Mouse (Mus musculus): Measurements from ENCODE around the gene Gtf2f2. TPM values are rescaled to one million over a fixed set of nuclear protein-coding genes. Genes with fewer than 3 reads are reported as not detected.

Gtf2f2 gene
- polyA plus RNA-seq, 1 experiment from 2014 or later = 40.8 TPM

DNA sequence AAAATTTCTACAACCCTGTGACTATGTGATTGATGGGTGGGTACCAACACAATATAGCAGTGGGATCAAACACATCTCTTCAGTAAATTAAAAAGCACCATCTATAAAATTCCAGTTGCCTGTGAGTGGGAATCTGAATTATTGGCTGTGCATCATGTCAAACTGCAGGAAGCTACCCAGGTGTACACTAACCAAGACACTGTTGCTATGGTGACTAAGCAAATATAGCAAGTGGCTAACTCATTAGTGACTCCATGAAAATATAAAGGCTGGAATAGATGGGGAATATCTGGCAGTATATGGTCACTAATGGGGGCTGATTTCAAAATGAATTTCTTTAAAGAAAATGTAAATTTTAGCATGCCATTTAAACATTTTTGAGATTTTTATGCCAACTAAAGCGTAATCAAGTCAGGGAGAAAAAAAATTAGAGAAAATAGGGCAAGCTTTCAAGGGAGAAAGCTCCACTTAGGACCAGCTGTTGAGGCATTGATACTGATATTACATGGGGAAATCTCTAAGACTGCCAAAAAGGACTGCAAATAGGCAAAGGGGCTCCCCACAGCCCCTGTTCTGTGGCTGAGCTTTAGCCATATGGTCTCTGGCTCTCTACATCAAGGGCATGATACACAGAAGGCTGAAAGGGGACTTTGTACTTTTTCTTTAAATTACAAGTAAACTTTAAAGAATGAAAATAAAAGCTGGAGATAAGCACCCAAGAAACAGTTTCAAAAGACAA is 87.2 kb downstream of the Gtf2f2 start:
- no peak overlapping the region for H3K27ac ChIP-seq
- no peaks in the 10 kb centered on the region for H3K36me3 ChIP-seq (ENCODE audit: inconsistent target)
- H3K79me2 ChIP-seq (ENCODE audit: inconsistent target) = no peaks in the 10 kb centered on the region; the same call in 1 of the 2 replicates
- 100% methylated on average over 1 of the region's 1 CpGs for WGBS (ENCODE audit: missing documents)
- H3K4me3 ChIP-seq (ENCODE audit: inconsistent target) = no peak overlapping the region

- H3K4me3 ChIP-seq (ENCODE audit: inconsistent target) = no peak overlapping the region
- no peaks in the 10 kb centered on the region for H3K79me2 ChIP-seq (ENCODE audit: inconsistent target)
- 92% methylated on average over 2 of the region's 2 CpGs for WGBS (ENCODE audit: missing documents)
- H3K36me3 ChIP-seq (ENCODE audit: inconsistent target) = no peaks in the 10 kb centered on the region
- H3K27ac ChIP-seq = no peak overlapping the region
Observed at GRCm38 (mm10) chr14:75912665-75913064, 98.0 kb downstream of the Gtf2f2 start.

DNA sequence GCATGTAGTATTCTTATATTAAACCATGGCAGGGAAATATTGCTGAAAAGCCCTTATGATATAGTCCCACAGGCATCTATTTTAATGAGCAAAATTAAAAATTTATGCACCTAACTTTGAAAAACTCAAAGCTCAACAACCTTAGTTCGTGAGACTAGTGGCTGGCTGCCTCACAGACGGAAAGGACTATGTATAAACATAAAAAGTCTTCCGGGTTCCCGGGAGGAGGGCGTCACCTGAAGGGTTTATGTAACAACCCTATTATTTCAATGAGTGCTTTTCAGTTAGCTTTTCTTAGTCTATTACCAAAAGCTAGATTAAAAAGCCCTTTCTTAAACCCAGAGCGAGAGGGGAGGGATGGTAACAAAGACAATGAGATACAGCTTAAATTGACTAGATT is 98.7 kb downstream of the Gtf2f2 start:
- Histone ChIP-seq H3K36me3 (ENCODE audit: inconsistent target) (no peaks in the 10 kb centered on the region), H3K4me3 (ENCODE audit: inconsistent target) (no peak overlapping the region), H3K79me2 (ENCODE audit: inconsistent target) (no peaks in the 10 kb centered on the region), H3K27ac (no peak overlapping the region)
- WGBS (ENCODE audit: missing documents) = 92% methylated on average over 6 of the region's 6 CpGs

GRCm38 (mm10) chr14:75906931-75907330 is 103.7 kb downstream of the Gtf2f2 start:
- Histone ChIP-seq H3K79me2 (ENCODE audit: inconsistent target) (no peaks in the 10 kb centered on the region), H3K27ac (no peak overlapping the region), H3K36me3 (ENCODE audit: inconsistent target) (peaks cover 17% of the 10 kb centered on the region; the same call in 1 of the 2 replicates), H3K4me3 (ENCODE audit: inconsistent target) (no peak overlapping the region)
- 61% methylated on average over 8 of the region's 8 CpGs for WGBS (ENCODE audit: missing documents)

DNA sequence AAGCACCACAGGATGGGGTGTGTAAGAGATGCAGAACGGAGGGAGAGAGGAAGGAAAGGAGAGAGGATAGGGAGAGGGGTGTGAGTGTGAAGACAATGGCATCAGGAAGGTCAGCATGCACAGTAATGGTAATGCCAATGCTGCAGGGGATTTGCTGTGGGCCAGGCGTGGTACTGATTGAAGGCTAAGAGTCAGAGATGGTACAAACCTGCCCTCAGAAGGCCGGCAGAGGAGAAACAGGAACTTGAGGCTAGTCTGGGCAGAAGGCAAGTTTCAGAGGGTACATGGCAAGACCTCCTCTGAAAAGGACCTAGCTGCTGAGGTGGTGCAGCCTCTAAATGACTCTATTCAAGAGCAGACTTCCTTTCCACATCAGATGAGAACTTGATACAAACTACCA is 105.7 kb downstream of the Gtf2f2 start:
- Histone ChIP-seq H3K4me3 (ENCODE audit: inconsistent target) (no peak overlapping the region), H3K79me2 (ENCODE audit: inconsistent target) (no peaks in the 10 kb centered on the region), H3K27ac (no peak overlapping the region), H3K36me3 (ENCODE audit: inconsistent target) (peaks cover 17% of the 10 kb centered on the region; the same call in 1 of the 2 replicates)
- WGBS (ENCODE audit: missing documents) = 64% methylated on average over 3 of the region's 3 CpGs

DNA sequence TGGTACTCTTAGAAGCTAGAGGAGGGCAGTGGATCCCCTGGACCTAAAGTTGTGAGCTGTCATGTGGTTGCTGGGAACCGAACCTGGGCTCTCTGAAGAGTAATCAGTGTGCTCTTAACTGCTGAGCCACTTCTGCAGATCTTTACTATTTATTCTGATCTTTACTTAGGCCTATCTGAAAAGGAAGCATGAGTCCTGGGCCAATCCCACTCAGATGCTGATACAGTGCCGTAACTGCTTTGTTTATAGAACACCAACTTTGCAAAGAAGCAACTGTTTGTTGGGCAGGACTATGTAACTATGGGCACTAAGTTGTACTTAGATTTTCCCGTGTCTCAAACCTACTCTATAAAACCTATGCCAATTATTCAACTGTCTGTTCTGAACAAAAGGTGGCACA is 107.5 kb downstream of the Gtf2f2 start:
- Histone ChIP-seq H3K79me2 (ENCODE audit: inconsistent target) (no peaks in the 10 kb centered on the region), H3K36me3 (ENCODE audit: inconsistent target) (peaks cover 17% of the 10 kb centered on the region; the same call in 1 of the 2 replicates), H3K4me3 (ENCODE audit: inconsistent target) (no peak overlapping the region), H3K27ac (no peak overlapping the region)
- WGBS (ENCODE audit: missing documents) = 98% methylated on average over 3 of the region's 3 CpGs

DNA sequence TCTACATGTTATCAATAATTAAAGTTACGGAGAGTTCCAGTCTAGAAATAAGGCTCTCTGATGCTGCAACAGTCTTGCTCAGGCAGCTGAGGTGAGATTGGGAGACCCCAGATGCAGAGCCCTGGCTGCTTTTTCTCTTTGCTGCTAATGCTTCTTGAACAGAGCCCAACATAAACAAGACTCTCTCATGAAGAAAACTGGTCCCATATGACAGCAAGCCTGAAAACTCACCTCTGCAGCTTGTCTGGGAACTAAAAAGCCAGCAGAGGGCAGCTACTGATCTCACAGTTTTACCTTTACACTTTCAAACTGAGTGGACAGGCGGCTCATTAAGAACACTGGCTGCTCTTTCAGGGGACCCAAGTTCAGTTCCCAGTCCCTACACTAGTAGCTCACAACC is 108.7 kb downstream of the Gtf2f2 start:
- WGBS (ENCODE audit: missing documents) = 100% methylated on average over 2 of the region's 2 CpGs
- H3K4me3 ChIP-seq (ENCODE audit: inconsistent target) = no peak overlapping the region
- no peaks in the 10 kb centered on the region for H3K79me2 ChIP-seq (ENCODE audit: inconsistent target)
- H3K36me3 ChIP-seq (ENCODE audit: inconsistent target) = peaks cover 25% of the 10 kb centered on the region; the same call in 1 of the 2 replicates
- no peak overlapping the region for H3K27ac ChIP-seq

DNA sequence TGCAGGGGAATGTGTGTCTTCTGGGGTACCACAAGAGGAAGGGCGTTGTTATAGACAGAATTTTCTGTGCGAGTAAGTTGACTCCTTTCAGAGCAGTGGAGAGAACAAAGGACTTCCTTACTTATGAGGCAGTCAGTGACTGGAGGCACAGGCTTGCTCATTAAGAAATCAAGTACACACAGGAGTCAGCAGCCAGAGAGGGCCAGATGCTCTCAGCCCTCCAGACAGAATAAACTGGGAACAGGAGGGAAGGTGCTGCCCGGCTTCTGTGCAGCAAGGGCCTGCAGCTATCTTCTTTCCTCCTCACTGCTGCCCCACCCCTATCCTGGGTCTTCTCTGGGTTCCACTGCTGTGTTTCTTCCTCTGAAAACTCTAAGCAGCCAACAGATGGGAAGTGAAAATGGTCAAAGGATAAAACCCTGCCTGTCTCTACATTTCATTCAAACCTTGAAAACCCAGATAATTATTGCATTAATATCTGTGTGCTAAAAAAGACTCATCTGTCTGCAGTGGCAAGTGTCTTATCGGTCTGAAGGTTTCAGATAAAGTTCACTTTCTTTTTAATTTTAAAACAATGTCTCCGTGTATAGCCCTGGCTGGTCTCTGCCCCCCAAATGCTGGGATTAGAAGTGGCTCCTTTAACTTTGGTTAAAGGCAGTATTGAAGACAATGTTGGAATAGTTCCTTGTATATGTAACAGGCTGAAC is 109.7 kb downstream of the Gtf2f2 start:
- no peaks in the 10 kb centered on the region for H3K79me2 ChIP-seq (ENCODE audit: inconsistent target)
- no peak overlapping the region for H3K4me3 ChIP-seq (ENCODE audit: inconsistent target)
- H3K27ac ChIP-seq = no peak overlapping the region
- peaks cover 27% of the 10 kb centered on the region for H3K36me3 ChIP-seq (ENCODE audit: inconsistent target)
- 83% methylated on average over 5 of the region's 5 CpGs for WGBS (ENCODE audit: missing documents)

DNA sequence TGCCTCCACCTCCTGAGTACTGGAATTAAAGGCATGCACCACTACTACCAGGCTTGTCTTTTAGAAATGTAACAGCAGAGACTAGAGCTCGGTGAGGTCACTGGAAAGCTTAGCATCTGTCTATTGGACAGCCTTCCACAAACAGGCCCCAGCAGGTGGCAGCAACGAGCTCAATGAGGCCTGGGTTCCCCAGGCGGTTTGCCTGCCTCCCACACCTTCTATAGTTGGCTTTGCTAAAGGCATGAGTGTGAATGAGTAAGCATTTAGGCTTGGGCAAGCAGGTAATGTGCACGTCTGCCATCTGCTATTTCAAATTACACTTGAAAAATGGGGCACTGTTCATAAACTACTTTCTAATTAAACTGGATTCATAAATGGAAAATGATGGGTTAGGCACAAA is 111.1 kb downstream of the Gtf2f2 start:
- Histone ChIP-seq H3K4me3 (ENCODE audit: inconsistent target) (no peak overlapping the region), H3K36me3 (ENCODE audit: inconsistent target) (peaks cover 23% of the 10 kb centered on the region), H3K79me2 (ENCODE audit: inconsistent target) (no peaks in the 10 kb centered on the region), H3K27ac (no peak overlapping the region)
- WGBS (ENCODE audit: missing documents) = 13% methylated on average over 4 of the region's 4 CpGs

- H3K4me3 ChIP-seq (ENCODE audit: inconsistent target) = no peak overlapping the region
- H3K79me2 ChIP-seq (ENCODE audit: inconsistent target) = no peaks in the 10 kb centered on the region
- peaks cover 16% of the 10 kb centered on the region for H3K36me3 ChIP-seq (ENCODE audit: inconsistent target)
- H3K27ac ChIP-seq = no peak overlapping the region
- WGBS (ENCODE audit: missing documents) = 90% methylated on average over 9 of the region's 9 CpGs
Observed at GRCm38 (mm10) chr14:75892118-75892517, 118.5 kb downstream of the Gtf2f2 start.

GRCm38 (mm10) chr14:75883873-75884272 is 126.8 kb downstream of the Gtf2f2 start:
- no peaks in the 10 kb centered on the region for H3K79me2 ChIP-seq (ENCODE audit: inconsistent target)
- H3K36me3 ChIP-seq (ENCODE audit: inconsistent target) = no peaks in the 10 kb centered on the region
- no peak overlapping the region for H3K27ac ChIP-seq
- H3K4me3 ChIP-seq (ENCODE audit: inconsistent target) = no peak overlapping the region
- WGBS (ENCODE audit: missing documents) = 94% methylated on average over 5 of the region's 5 CpGs

DNA sequence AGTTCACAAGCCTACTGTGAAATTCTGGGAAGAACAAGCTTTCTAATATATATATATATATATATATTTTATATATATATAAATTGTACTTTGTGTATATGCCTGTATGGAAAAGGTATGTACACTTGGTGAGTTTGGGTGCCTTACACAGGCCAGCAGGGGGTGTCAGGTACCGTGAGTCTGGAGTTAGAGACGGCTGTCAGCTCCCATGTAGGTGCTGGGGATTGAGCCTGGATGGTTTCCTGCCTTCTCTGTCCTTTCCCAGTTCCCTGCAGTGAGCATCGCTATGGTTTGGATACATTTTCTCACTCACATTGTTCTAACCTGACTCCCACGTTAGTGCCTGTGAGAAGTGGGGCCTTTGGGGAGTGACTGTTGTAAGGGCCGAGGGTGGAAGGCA is 127.3 kb downstream of the Gtf2f2 start:
- 87% methylated on average over 5 of the region's 5 CpGs for whole genome bisulfite sequencing (ENCODE audit: missing documents)
- no peaks in the 10 kb centered on the region for H3K79me2 ChIP-seq (ENCODE audit: inconsistent target)
- H3K4me3 ChIP-seq (ENCODE audit: inconsistent target) = no peak overlapping the region
- H3K27ac ChIP-seq = no peak overlapping the region
- no peaks in the 10 kb centered on the region for H3K36me3 ChIP-seq (ENCODE audit: inconsistent target)

GRCm38 (mm10) chr14:75881856-75882255 is 128.8 kb downstream of the Gtf2f2 start:
- no peaks in the 10 kb centered on the region for H3K36me3 ChIP-seq (ENCODE audit: inconsistent target)
- H3K4me3 ChIP-seq (ENCODE audit: inconsistent target) = no peak overlapping the region
- H3K79me2 ChIP-seq (ENCODE audit: inconsistent target) = no peaks in the 10 kb centered on the region
- 77% methylated on average over 3 of the region's 4 CpGs for WGBS (ENCODE audit: missing documents)
- H3K27ac ChIP-seq = no peak overlapping the region

DNA sequence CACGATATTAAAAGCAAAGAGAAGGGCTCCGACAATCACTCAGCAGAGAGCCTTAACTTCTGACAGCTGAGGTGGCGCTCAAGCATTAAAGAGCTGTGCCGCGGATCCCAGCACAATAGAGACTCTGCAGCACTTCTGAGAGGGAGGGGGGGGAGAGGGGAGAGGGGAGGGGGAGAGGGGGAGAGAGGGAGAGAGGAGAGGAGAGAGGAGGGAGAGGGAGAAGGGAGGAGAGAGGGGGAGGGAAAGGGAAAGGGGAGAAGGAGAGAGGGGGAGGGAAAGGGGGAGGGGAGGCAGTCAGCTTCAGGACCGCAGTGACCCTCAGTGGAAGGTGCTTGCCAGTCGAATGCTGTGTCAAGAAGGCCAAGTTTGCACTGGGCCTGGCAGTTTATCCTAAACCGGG is 131.7 kb downstream of the Gtf2f2 start:
- Histone ChIP-seq H3K36me3 (ENCODE audit: inconsistent target) (no peaks in the 10 kb centered on the region), H3K4me3 (ENCODE audit: inconsistent target) (no peak overlapping the region), H3K79me2 (ENCODE audit: inconsistent target) (no peaks in the 10 kb centered on the region), H3K27ac (no peak overlapping the region)
- 57% methylated on average over 7 of the region's 8 CpGs for WGBS (ENCODE audit: missing documents)

DNA sequence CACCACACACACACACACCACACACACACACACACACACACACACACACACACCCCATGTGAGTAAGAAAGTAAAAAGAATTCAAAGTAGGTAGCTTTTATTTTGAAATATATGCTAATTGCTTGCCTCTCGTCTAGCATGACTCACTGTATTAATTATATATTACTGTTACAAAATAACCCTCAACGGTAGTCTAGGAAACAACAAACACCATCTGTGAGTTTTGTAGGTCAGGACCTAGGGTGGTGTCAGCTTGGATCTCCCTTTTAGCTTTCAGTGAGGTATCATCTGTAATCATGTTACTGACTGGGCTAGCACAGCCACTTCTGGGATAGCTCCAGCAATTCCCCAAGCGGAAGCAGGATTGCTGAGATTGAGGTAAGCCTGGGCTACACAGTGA is 133.4 kb downstream of the Gtf2f2 start:
- H3K36me3 ChIP-seq (ENCODE audit: inconsistent target) = no peaks in the 10 kb centered on the region
- H3K27ac ChIP-seq = no peak overlapping the region
- no peak overlapping the region for H3K4me3 ChIP-seq (ENCODE audit: inconsistent target)
- WGBS (ENCODE audit: missing documents) = 61% methylated on average over 3 of the region's 3 CpGs
- H3K79me2 ChIP-seq (ENCODE audit: inconsistent target) = no peaks in the 10 kb centered on the region

All from macrophage (primary cell).